Mouse (Mus musculus): ENCODE results near the gene Olfr202.
A peak's percentile ranks its signal among the peaks of the same experiment; 100 is the strongest.
"Not testable (repeated sequence)": the region's sequence is repeated elsewhere in the genome, so short reads cannot be mapped to it uniquely, and the experiment has no call there.

DNA sequence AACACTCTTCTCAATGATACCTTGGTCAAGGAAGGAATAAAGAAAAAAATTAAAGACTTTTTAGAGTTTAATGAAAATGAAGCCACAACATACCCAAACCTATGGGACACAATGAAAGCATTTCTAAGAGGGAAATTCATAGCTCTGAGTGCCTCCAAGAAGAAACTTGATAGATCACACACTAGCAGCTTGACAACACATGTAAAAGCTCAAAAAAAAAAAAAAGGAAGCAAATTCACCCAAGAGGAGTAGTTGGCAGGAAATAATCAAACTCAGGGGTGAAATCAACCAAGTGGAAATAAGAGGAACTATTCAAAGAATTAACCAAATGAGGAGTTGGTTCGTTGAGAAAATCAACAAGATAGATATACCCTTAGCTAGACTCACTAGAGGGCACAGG, 36.7 kb upstream of the Olfr202 start:
- not testable (repeated sequence) for TF ChIP-seq RCOR1 (conservative IDR thresholded peaks at IDR 0.05; ENCODE audit: low read depth, low read length); CTCF (conservative IDR thresholded peaks at IDR 0.05 in 1 of 2, IDR thresholded peaks at IDR 0.05 in 1 of 2; ENCODE audit: low read depth in 2 of 2, low read length in 2 of 2); BHLHE40 (IDR thresholded peaks at IDR 0.05; ENCODE audit: low read depth, low read length); E2F4 (IDR thresholded peaks at IDR 0.05; ENCODE audit: insufficient replicate concordance, low read depth, low read length); TCF12 (IDR thresholded peaks at IDR 0.05; ENCODE audit: low read depth, low read length); MEF2A (IDR thresholded peaks at IDR 0.05; ENCODE audit: borderline replicate concordance, low read depth, low read length); SIN3A (IDR thresholded peaks at IDR 0.05; ENCODE audit: low read length); CHD1 (IDR thresholded peaks at IDR 0.05; ENCODE audit: low read depth, low read length); NRF1 (IDR thresholded peaks at IDR 0.05; ENCODE audit: low read depth, low read length); POLR2A (IDR thresholded peaks at IDR 0.05; ENCODE audit: low read depth, low read length)
- TF ChIP-seq ZNF384 (IDR thresholded peaks at IDR 0.05; ENCODE audit: low read depth, low read length): peak; percentile 37; the same call in 1 of the 2 replicates

Measured in CH12.LX (cell line).